Mouse (Mus musculus) hindbrain, embryonic 11.5 days (tissue): ENCODE measurements at regions not wholly inside any gene's neighbourhood (a gene's known extent, or its start where the extent isn't known, plus 50 kb on each side); places are given as distances from the start of the nearest gene placed in this dataset.
"Not testable (repeated sequence)": the region's sequence is repeated elsewhere in the genome, so short reads cannot be mapped to it uniquely, and the experiment has no call there.

Experiments
- ATAC-seq: fragments of 200-750 bp; cut with Nextera tagmentation; 2 replicates; pipeline ENCODE4 v1.8.0; 2017; ENCODE audit warnings: mild to moderate bottlenecking, moderate TSS enrichment, moderate library complexity; ENCODE audit not compliant: low FRiP score
- DNase-seq: peaks from one replicate; pipeline ENCODE4 v3.0.0-alpha.2; 2015; ENCODE audit warnings: low spot score
- H3K27ac ChIP-seq: fragments of 300-500 bp; sonication (generic); 2 replicates; pipeline ENCODE4 v1.5.1; 2014; ENCODE audit warnings: mild to moderate bottlenecking, low read depth, low read length
- H3K27me3 ChIP-seq: fragments of 300-500 bp; sonication (generic); 2 replicates; pipeline ENCODE4 v1.6.1; 2014; ENCODE audit warnings: mild to moderate bottlenecking, low read length, moderate library complexity, mixed read lengths; ENCODE audit not compliant: control insufficient read depth, insufficient read depth
- H3K36me3 ChIP-seq: fragments of 300-500 bp; sonication (generic); 2 replicates; pipeline ENCODE4 v1.6.1; 2014; ENCODE audit warnings: mild to moderate bottlenecking, low read length, moderate library complexity, mixed read lengths; ENCODE audit not compliant: control insufficient read depth, insufficient read depth
- H3K4me1 ChIP-seq: fragments of 300-500 bp; sonication (generic); replicated peaks from 2 replicates; pipeline ENCODE4 v1.6.1; 2014; ENCODE audit warnings: low read length, mixed read lengths; ENCODE audit not compliant: control insufficient read depth, insufficient read depth
- H3K4me2 ChIP-seq: fragments of 300-500 bp; sonication (generic); replicated peaks from 2 replicates; pipeline ENCODE4 v1.6.1; 2014; ENCODE audit warnings: mild to moderate bottlenecking, low read depth, low read length
- H3K4me3 ChIP-seq: fragments of 300-500 bp; sonication (generic); 2 replicates; pipeline ENCODE4 v1.5.1; 2014; ENCODE audit warnings: low read depth, low read length
- H3K9ac ChIP-seq: fragments of 300-500 bp; sonication (generic); 2 replicates; pipeline ENCODE4 v1.6.1; 2014; ENCODE audit warnings: low read depth, low read length
- H3K9me3 ChIP-seq: fragments of 300-500 bp; sonication (generic); 2 replicates; pipeline ENCODE4 v1.6.1; 2016; ENCODE audit warnings: low read length; ENCODE audit not compliant: control insufficient read depth
- WGBS: fragments of 180-500 bp; shearing (Covaris S2); extraction: QIAGEN DNeasy Blood & Tissue Kit; methylation state at CpG from one replicate; pipeline ENCODE4 v1.1.7; 2014; 5-methylcytosine and 5-hydroxymethylcytosine counted together

GRCm38 (mm10) chr17:63717051-63717578 is 145.7 kb upstream of the Fer start:
- no peak for ATAC-seq
- WGBS: 76% methylated on average over 9 of the region's 9 CpGs
- H3K4me1 ChIP-seq: no peaks in the 10 kb centered on the region

DNA sequence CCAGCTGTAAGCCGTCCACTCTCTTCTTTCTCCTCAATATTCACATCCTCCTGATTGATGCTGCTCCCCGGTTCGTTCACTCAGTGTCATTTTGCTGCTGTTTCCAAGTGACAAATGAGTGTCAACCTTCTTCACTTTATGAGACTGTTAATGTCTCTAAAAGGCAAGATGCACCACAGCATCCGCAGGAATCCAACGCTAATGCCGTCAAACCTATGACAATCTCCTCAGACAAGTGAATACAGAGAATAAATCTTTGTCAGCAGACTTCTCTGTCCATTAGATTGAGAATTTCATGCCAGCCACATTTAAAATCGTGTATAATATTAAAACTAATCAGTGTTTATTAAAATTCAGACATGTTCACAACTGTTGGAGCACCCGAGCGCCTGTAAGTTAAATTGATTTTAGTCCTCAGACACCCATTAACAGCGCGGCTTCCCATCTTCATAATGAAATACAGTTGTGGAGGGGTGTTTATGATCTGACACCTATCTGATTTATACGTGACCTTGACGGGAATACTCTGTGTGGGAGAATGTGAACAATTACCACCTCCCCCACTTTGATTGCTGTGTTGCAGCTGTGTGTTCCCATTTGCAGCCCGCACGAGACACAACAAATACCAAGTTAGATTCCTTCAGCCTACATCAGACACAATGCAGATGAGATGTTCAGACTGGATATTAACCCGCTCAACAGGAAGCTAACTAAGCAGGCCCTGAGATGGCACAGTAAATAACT is 143.7 kb upstream of the Fer start:
- ATAC-seq (no peak), DNase-seq (no peak)
- no peaks in the 10 kb centered on the region for H3K27me3 ChIP-seq
- H3K36me3 ChIP-seq: no peaks in the 10 kb centered on the region
- no peak overlapping the region for H3K9ac ChIP-seq
- H3K9me3 ChIP-seq: no peaks in the 10 kb centered on the region
- WGBS: 79% methylated on average over 16 of the region's 16 CpGs
- H3K4me1 ChIP-seq: no peaks in the 10 kb centered on the region
- H3K4me2 ChIP-seq: no peak overlapping the region
- no peak overlapping the region for H3K27ac ChIP-seq
- no peak overlapping the region for H3K4me3 ChIP-seq

More at GRCm38 (mm10) chr17:63717051-63717578, 145.7 kb upstream of the Fer start:
- DNase-seq: no peak
- no peak overlapping the region for H3K9ac ChIP-seq
- no peaks in the 10 kb centered on the region for H3K9me3 ChIP-seq
- no peak overlapping the region for H3K4me2 ChIP-seq
- H3K27me3 ChIP-seq: no peaks in the 10 kb centered on the region
- no peak overlapping the region for H3K4me3 ChIP-seq
- H3K27ac ChIP-seq: no peak overlapping the region
- no peaks in the 10 kb centered on the region for H3K36me3 ChIP-seq

DNA sequence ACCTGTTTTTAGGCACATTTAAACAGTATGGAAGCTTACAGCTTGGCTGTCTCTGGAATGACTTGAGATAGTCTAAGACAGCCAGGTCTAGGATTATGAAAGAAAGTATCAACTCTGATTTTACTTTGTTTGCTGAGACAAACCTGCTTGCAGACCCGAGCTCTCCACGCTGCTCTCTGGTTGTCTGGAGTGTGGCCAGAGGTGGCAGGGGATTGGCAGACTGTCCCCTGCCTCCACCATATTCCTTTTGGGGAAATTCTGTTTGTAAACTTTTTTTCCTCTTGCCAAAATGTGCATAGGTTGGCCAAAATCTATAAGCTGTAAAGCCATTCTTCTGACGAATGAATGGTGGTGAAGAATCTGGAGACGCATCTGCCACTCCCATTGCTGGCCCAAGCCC is 143.1 kb upstream of the Fer start:
- DNase-seq: no peak
- no peak overlapping the region for H3K4me3 ChIP-seq
- H3K4me2 ChIP-seq: no peak overlapping the region
- no peaks in the 10 kb centered on the region for H3K9me3 ChIP-seq
- no peaks in the 10 kb centered on the region for H3K4me1 ChIP-seq
- no peaks in the 10 kb centered on the region for H3K36me3 ChIP-seq
- 81% methylated on average over 4 of the region's 4 CpGs for WGBS
- H3K9ac ChIP-seq: no peak overlapping the region
- no peak for ATAC-seq
- H3K27me3 ChIP-seq: no peaks in the 10 kb centered on the region
- no peak overlapping the region for H3K27ac ChIP-seq

GRCm38 (mm10) chr17:63720883-63721282 is 142.0 kb upstream of the Fer start:
- Histone ChIP-seq H3K9me3 (no peaks in the 10 kb centered on the region), H3K4me2 (no peak overlapping the region), H3K4me1 (no peaks in the 10 kb centered on the region), H3K27me3 (no peaks in the 10 kb centered on the region), H3K9ac (no peak overlapping the region), H3K27ac (no peak overlapping the region), H3K4me3 (no peak overlapping the region), H3K36me3 (no peaks in the 10 kb centered on the region)
- no peak for ATAC-seq
- peak; percentile 34 for DNase-seq
- 36% methylated on average over 4 of the region's 4 CpGs for WGBS

GRCm38 (mm10) chr17:63722434-63723004 is 140.3 kb upstream of the Fer start:
- no peak overlapping the region for H3K27ac ChIP-seq
- no peak for ATAC-seq
- WGBS: 86% methylated on average over 12 of the region's 12 CpGs

GRCm38 (mm10) chr17:63738206-63738605 is 124.7 kb upstream of the Fer start:
- Histone ChIP-seq H3K9ac (no peak overlapping the region), H3K9me3 (no peaks in the 10 kb centered on the region), H3K36me3 (no peaks in the 10 kb centered on the region), H3K27ac (no peak overlapping the region), H3K4me1 (no peaks in the 10 kb centered on the region), H3K4me3 (no peak overlapping the region), H3K4me2 (no peak overlapping the region), H3K27me3 (no peaks in the 10 kb centered on the region)
- ATAC-seq (no peak), DNase-seq (no peak)
- WGBS: 91% methylated on average over 1 of the region's 1 CpGs

More at GRCm38 (mm10) chr17:63722434-63723004, 140.3 kb upstream of the Fer start:
- no peaks in the 10 kb centered on the region for H3K27me3 ChIP-seq
- DNase-seq: no peak
- no peak overlapping the region for H3K4me2 ChIP-seq
- no peaks in the 10 kb centered on the region for H3K4me1 ChIP-seq
- H3K9me3 ChIP-seq: no peaks in the 10 kb centered on the region
- no peak overlapping the region for H3K4me3 ChIP-seq
- H3K9ac ChIP-seq: no peak overlapping the region
- H3K36me3 ChIP-seq: no peaks in the 10 kb centered on the region

DNA sequence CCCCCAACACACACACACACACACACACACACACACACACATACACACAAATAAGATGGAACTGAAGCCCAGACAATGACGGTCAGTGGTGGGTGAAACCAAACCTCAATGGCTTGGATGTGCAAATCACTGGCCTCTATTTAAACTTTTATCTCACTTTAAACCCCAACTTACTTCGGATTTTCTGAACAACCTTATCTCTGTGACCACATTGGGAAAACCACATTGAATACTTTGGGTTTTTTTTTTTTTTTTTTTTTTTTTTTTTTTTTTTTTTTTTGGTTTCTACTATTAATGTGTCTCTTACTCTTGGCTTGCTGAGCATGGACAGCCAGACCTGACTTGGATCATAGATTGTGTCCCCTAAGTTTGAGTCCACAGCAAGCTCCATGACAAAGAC is 123.2 kb upstream of the Fer start:
- no peaks in the 10 kb centered on the region for H3K4me1 ChIP-seq
- no peak for DNase-seq
- H3K27ac ChIP-seq: no peak overlapping the region
- H3K9me3 ChIP-seq: no peaks in the 10 kb centered on the region
- no peak overlapping the region for H3K4me3 ChIP-seq
- no peak overlapping the region for H3K4me2 ChIP-seq
- WGBS: 73% methylated on average over 2 of the region's 2 CpGs
- no peak for ATAC-seq
- H3K36me3 ChIP-seq: no peaks in the 10 kb centered on the region
- no peaks in the 10 kb centered on the region for H3K27me3 ChIP-seq
- H3K9ac ChIP-seq: no peak overlapping the region

DNA sequence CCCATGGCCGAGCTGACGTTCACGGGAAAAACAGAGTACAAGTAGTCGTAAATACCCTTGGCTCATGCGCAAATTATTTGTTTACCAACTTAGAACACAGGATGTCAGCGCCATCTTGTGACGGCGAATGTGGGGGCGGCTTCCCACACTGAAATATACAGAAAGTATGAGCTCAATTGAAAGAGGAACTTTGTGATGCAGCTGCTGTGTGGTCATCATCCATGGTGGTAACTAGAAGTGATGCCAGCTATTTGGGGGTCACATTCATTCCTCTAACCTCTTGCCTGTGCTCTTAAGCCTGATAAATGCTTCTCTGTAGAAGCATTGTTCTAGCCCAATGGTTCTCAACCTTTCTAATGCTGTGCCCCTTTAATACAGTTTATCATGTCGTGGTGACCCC is 113.6 kb upstream of the Fer start:
- not testable (repeated sequence) for H3K9ac ChIP-seq, H3K9me3 ChIP-seq, H3K4me1 ChIP-seq, H3K27me3 ChIP-seq, ATAC-seq, H3K4me3 ChIP-seq, H3K36me3 ChIP-seq, H3K4me2 ChIP-seq, DNase-seq, H3K27ac ChIP-seq
- 97% methylated on average over 6 of the region's 10 CpGs for WGBS

DNA sequence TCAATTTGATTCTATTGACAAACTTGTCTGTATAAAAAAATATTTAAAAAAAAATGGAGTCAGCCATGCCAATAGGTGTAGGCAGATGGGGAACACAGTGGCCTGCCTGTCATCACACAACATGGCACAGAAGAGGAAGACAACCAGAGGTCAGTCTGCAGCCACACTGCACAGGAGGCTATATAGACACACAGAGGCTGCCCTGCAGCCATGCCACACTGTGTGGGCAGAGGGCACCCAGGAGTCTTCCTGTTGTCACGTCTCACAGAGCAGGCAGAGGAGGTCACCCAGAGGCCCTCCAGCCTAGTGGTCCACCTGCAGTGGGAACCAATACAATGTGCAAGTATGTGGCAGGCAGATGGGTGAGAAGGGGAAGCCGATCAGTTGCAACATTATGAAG is 108.5 kb upstream of the Fer start:
- H3K27ac ChIP-seq: no peak overlapping the region
- no peak overlapping the region for H3K4me3 ChIP-seq
- WGBS: 90% methylated on average over 2 of the region's 2 CpGs
- H3K9me3 ChIP-seq: no peaks in the 10 kb centered on the region
- H3K27me3 ChIP-seq: no peaks in the 10 kb centered on the region
- ATAC-seq (no peak), DNase-seq (no peak)
- no peaks in the 10 kb centered on the region for H3K36me3 ChIP-seq
- H3K4me2 ChIP-seq: no peak overlapping the region
- H3K4me1 ChIP-seq: no peaks in the 10 kb centered on the region
- H3K9ac ChIP-seq: no peak overlapping the region
